In genomic region chr5:125433793-125434337, GRCm38 (mm10) we compare ENCODE assay signal across 7 mouse cellular contexts. TPM values are rescaled to one million over a fixed set of nuclear protein-coding genes. Genes with fewer than 3 reads are reported as not detected.
DNase-seq lines count a peak whose midpoint lies in the region; ATAC-seq and TF ChIP-seq lines count a peak whose summit lies in the region.

Gene Dhx37, minus strand, starts transcription at chr5:125434121.

- H3K9me3 ChIP-seq in embryonic facial prominence, embryonic 10.5 days: no peaks in the 10 kb centered on the region
- no peaks in the 10 kb centered on the region for H3K9me3 ChIP-seq in intestine, postnatal 0 days (ENCODE audit: control insufficient read depth)
- H3K9me3 ChIP-seq in midbrain, embryonic 12.5 days: no peaks in the 10 kb centered on the region

- DNase-seq in adrenal gland, postnatal 10 days: peak; percentile 95
- DNase-seq in embryonic facial prominence, embryonic 10.5 days (ENCODE audit: low spot score): peak; percentile 96
- DNase-seq in gonadal fat pad, adult 2 months (ENCODE audit: low read depth): peak; percentile 45
- peak; percentile 96 for DNase-seq in left cerebral cortex, postnatal 4 days

- TF ChIP-seq POLR2A in small intestine, adult 2 months (IDR thresholded peaks at IDR 0.05; ENCODE audit: low read depth, low read length): peak; percentile 69

- peaks cover 31% of the 10 kb centered on the region for H3K36me3 ChIP-seq in embryonic facial prominence, embryonic 10.5 days (replicated peaks)
- peaks cover 29% of the 10 kb centered on the region for H3K36me3 ChIP-seq in intestine, postnatal 0 days (ENCODE audit: control insufficient read depth, insufficient read depth)
- peaks cover 31% of the 10 kb centered on the region for H3K36me3 ChIP-seq in midbrain, embryonic 12.5 days
- peaks cover 19% of the 10 kb centered on the region for H3K36me3 ChIP-seq in small intestine, adult 2 months (ENCODE audit: control insufficient read depth, insufficient read depth, low read length)

- TF ChIP-seq CTCF in intestine, postnatal 0 days (IDR thresholded peaks at IDR 0.05; ENCODE audit: low read depth): no peak
- TF ChIP-seq CTCF in small intestine, adult 2 months (IDR thresholded peaks at IDR 0.05; ENCODE audit: extremely low read depth, insufficient read length, insufficient replicate concordance, low read depth, low read length): no peak

- peak within 1 kb of the TSS; percentile 85 for H3K4me3 ChIP-seq in embryonic facial prominence, embryonic 10.5 days
- H3K4me3 ChIP-seq in intestine, postnatal 0 days (ENCODE audit: low read depth, low read length): peak within 1 kb of the TSS; percentile 79
- peak within 1 kb of the TSS; percentile 92 for H3K4me3 ChIP-seq in midbrain, embryonic 12.5 days
- peak within 1 kb of the TSS; percentile 83 for H3K4me3 ChIP-seq in small intestine, adult 2 months (ENCODE audit: low read depth, low read length)

- peak within 1 kb of the TSS; percentile 88 for H3K27ac ChIP-seq in embryonic facial prominence, embryonic 10.5 days (replicated peaks)
- H3K27ac ChIP-seq in intestine, postnatal 0 days (ENCODE audit: low read depth, low read length): 0 out of 2 replicates have a peak within 1 kb of the TSS, but pooled peaks have one; percentile 46
- peak within 1 kb of the TSS; percentile 66 for H3K27ac ChIP-seq in midbrain, embryonic 12.5 days (replicated peaks)
- H3K27ac ChIP-seq in small intestine, adult 2 months (ENCODE audit: insufficient read depth, low read depth, low read length): no peak within 1 kb of the TSS

- ATAC-seq in intestine, postnatal 0 days: peak; percentile 92
- ATAC-seq in midbrain, embryonic 12.5 days (ENCODE audit: low FRiP score, low read depth): peak; percentile 93

- under 1% methylated on average over 46 of the region's 46 CpGs for WGBS in embryonic facial prominence, embryonic 10.5 days
- under 1% methylated on average over 46 of the region's 46 CpGs for WGBS in intestine, postnatal 0 days
- 0% methylated on average over 46 of the region's 46 CpGs for WGBS in midbrain, embryonic 12.5 days
- under 1% methylated on average over 46 of the region's 46 CpGs for WGBS in small intestine, adult 2 months

- no peaks in the 10 kb centered on the region for H3K27me3 ChIP-seq in embryonic facial prominence, embryonic 10.5 days (replicated peaks; ENCODE audit: low read depth, poor library complexity, severe bottlenecking)
- H3K27me3 ChIP-seq in intestine, postnatal 0 days (replicated peaks; ENCODE audit: control insufficient read depth, insufficient read depth, low read length): no peaks in the 10 kb centered on the region
- H3K27me3 ChIP-seq in midbrain, embryonic 12.5 days: no peaks in the 10 kb centered on the region
- H3K27me3 ChIP-seq in small intestine, adult 2 months (ENCODE audit: control insufficient read depth, insufficient read depth, low read length): no peaks in the 10 kb centered on the region

- H3K4me1 ChIP-seq in embryonic facial prominence, embryonic 10.5 days: peaks cover 16% of the 10 kb centered on the region
- H3K4me1 ChIP-seq in intestine, postnatal 0 days (replicated peaks; ENCODE audit: control insufficient read depth, insufficient read depth, low read length): 0 out of 2 replicates have a peak, but pooled peaks cover 7% of the 10 kb centered on the region
- H3K4me1 ChIP-seq in midbrain, embryonic 12.5 days: peaks cover 14% of the 10 kb centered on the region
- H3K4me1 ChIP-seq in small intestine, adult 2 months (ENCODE audit: control insufficient read depth, insufficient read depth, insufficient read length, low read length): peaks cover 13% of the 10 kb centered on the region; the same call in 1 of the 2 replicates

- intact Hi-C loops in left cerebral cortex, postnatal 4 days (cut with DNase I): no loop called here

- peak within 1 kb of the TSS; percentile 79 for H3K9ac ChIP-seq in intestine, postnatal 0 days (ENCODE audit: low read depth, low read length)
- H3K9ac ChIP-seq in midbrain, embryonic 12.5 days (replicated peaks): peak within 1 kb of the TSS; percentile 90

- peak within 1 kb of the TSS; percentile 99 for H3K4me2 ChIP-seq in intestine, postnatal 0 days (replicated peaks; ENCODE audit: low read depth)
- H3K4me2 ChIP-seq in midbrain, embryonic 12.5 days (replicated peaks): peak within 1 kb of the TSS; percentile 89

RNA-seq across cellular contexts. Expression of gene Dhx37, which starts in this region (rescaled TPM):
- 10 to 100 TPM; 11.2 to 12.2 TPM for total RNA-seq in adrenal gland, postnatal 10 days (2021)
- polyA plus RNA-seq in embryonic facial prominence, embryonic 10.5 days (2016; fragmentation: Nextera tagmentation; extraction: Ambion mirVana): 24.1 and 24.2 TPM in 2 replicates
- polyA plus RNA-seq in gonadal fat pad, adult 2 months (2012; rRNA removed): 21.5 and 28.7 TPM in 2 replicates
- 2.5 and 3.2 TPM in 2 replicates for polyA plus RNA-seq in intestine, postnatal 0 days (2015; fragmentation: Nextera tagmentation; extraction: Ambion mirVana)
- total RNA-seq in left cerebral cortex, postnatal 4 days (2021): 10 to 100 TPM; 20.3 to 20.6 TPM
- 14.8 and 16.4 TPM in 2 replicates for polyA plus RNA-seq in midbrain, embryonic 12.5 days (2016; fragmentation: Nextera tagmentation; extraction: Ambion mirVana)
- 10.1 and 13.2 TPM in 2 replicates for polyA plus RNA-seq in small intestine, adult 2 months (2012; rRNA removed)

Comparison
In these comparisons a context has a peak if more than half of its experiments do, and no peak if none do; other contexts are left out.
1. DNase-seq: peak in every context shown above with its lines; median percentile 96 in embryonic facial prominence, embryonic 10.5 days; 96 in left cerebral cortex, postnatal 4 days; 95 in adrenal gland, postnatal 10 days; 45 in gonadal fat pad, adult 2 months.